Mouse (Mus musculus) urinary bladder, adult 18-20 months (tissue): ENCODE results near the gene Acvr1c.
A peak's percentile ranks its signal among the peaks of the same experiment; 100 is the strongest.

ENCODE experiments used
- DNase-seq, 2 experiments: peaks; one replicate each; pipeline ENCODE4 v3.0.0; 2022; ENCODE audit warnings: low spot score in 2 of 2, mixed read lengths in 2 of 2

Acvr1c gene

DNA sequence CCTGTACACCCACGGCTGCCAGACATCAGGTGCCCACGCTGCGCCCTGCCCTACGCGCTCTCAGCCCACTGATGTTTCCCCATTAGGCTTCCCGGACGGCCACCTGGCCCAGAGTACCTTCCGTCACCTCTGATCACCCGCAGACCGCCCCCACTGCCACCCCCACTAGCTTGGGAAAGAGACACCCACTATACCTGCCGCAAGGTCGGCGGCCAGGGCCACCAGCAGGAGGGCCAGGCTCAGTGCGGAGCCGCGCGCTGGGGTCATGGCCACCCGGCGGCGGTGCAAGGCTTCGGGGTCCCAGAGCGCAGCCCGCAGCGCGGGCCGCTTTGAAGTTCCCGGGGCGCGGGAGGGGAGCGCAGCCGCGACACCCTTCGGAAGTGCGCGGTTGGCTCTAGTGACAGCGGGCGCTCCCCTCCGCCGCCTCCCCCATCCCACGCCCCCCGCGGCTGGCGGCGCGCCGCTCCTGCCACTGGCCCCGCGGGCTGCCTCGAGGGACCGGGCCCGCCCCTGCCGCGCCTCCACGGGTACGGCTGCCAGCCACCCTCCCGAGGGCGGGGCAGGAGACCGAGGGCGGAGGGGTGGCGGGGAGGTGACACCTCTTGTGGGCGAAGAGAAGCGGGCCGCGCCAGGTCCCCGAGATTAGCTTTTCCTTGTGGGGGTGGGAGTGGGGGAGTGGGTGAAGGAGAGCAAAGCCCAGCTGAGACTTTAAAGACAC lies at the start of gene Acvr1c:
Gene Acvr1c, minus strand, starts transcription at position 482 of the 718 bp plus-strand sequence.
- peak; percentile 8 to 31 for DNase-seq

- no peak for DNase-seq
Observed at GRCm38 (mm10) chr2:58403481-58403880, 45.8 kb upstream of the Acvr1c start.

GRCm38 (mm10) chr2:58388601-58389000 lies 30.9 kb upstream of the Acvr1c start:
- DNase-seq, result no peak

DNA sequence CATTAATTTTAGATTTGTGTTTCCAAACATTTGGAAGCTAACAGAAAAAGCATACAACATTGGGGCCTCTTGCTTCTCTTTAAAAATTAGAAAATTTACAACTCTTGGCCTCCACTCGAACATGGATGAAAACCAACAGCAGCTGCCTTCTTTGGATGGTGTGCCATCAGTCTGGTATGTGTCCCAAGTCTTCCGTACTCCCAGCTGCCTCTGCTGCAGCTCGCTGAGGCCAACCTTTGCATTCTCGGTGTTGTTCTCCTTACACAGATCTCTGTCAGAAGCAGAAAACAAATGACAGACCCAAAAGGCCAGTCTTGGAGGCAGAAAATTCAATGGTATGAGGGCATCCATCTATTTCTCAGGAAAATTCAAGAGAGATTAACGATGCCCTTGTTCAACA lies 22.3 kb upstream of the Acvr1c start:
- no peak for DNase-seq

DNA sequence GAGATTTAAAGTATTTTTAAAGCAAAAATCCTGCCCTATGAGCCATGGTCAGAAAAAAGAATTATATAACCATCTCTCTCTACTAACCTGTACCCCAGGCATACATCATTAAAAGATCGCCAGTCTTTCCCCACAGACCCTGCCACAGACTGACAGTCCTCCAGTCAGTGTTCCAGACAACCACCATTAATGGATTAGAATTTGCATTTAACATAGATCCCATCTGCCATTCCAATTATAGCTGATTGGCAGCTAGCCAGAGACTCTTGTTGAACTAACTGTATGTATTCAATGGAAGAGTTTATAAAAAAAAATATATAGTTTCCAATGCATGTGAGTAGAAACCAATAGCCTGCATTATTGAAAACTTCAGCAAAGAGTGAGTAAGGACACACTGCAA lies 21.8 kb upstream of the Acvr1c start:
- DNase-seq, result no peak

- no peak for DNase-seq
Observed at GRCm38 (mm10) chr2:58377417-58378130, 19.9 kb upstream of the Acvr1c start.

GRCm38 (mm10) chr2:58366196-58366595 lies 8.5 kb upstream of the Acvr1c start:
- no peak for DNase-seq

DNA sequence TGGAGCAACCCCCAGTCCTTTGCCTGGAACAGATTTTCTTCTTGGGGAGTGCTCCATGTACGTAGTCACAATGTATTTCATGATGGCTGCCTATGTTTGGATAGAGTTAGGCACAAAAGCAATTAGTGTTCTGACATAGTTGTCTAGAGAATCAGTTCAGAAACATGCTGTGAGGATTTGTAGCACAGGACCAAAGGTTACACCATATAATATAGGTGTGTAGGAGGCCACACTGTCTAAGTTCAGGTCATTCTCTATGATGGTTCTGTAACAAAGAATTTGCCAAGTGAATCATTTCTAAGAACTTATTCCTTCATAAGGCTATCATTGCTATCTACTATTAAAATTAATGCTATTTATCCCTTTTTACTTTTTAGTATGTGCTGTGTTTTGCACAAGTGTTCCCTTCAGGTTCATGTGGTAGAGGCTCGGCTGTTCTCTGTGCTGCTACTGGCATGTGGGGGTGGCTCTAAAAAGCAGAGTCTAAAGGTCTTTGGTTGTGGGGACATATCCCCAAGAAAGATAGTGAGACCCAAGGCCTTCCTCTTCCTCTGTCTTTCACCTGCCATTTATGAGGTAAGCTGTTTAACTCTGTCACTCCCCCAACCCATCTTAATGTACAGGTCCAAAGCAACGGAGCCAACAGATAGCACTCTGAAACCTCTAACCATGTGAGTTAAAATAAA lies 3.8 kb upstream of the Acvr1c start:
- no peak for DNase-seq

GRCm38 (mm10) chr2:58358132-58358460 lies 401 bp upstream of the Acvr1c start:
- no peak for DNase-seq

GRCm38 (mm10) chr2:58357068-58357413 lies 654 bp downstream of the Acvr1c start:
- DNase-seq, result no peak

GRCm38 (mm10) chr2:58354389-58354788 lies 3.3 kb downstream of the Acvr1c start:
- DNase-seq, result no peak

DNA sequence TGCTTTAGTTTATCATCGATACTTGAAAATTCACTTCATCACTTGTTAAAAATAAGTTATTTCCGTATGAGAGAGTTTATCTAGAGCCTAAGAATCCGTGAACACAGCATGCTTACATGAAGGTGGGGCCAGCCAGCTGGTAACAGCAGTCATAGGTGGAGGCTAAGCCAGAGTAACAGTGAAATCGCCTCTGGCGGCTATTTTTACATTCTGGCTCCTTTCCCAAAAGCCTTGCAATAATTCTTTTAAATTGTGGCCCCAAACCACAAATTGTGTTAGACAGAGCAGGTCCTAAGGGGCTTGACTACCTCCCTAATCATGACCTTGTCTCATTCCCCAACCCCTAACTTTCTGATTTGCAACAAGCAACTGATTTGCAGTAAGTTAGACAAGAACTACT lies 4.8 kb downstream of the Acvr1c start:
- no peak for DNase-seq

- DNase-seq, result no peak
Observed at GRCm38 (mm10) chr2:58350657-58351056, 7.0 kb downstream of the Acvr1c start.

DNA sequence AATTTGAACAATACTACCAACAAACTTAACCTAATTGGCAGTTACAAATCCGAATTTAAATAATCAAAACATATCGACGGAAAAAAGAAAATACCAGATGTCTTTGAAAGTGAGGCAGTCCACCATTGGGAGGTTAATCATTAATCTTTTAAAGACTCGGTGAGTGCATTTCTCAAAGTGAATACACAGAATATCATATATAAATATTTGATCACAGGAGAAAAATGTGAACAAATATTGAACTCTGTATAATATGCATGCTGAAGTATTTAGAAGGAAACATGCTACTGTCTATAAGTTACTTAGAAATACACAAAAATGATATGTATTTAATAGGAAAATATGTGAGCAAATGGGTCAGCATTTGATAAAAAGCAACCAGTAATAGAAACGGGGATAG lies 21.0 kb downstream of the Acvr1c start:
- no peak for DNase-seq

- no peak for DNase-seq
Observed at GRCm38 (mm10) chr2:58329589-58329988, 28.1 kb downstream of the Acvr1c start.

- DNase-seq, result peak in 1 of 2 experiments; percentile 2
Observed at GRCm38 (mm10) chr2:58324118-58324901, 33.4 kb downstream of the Acvr1c start.

GRCm38 (mm10) chr2:58323274-58323673 lies 34.4 kb downstream of the Acvr1c start:
- no peak for DNase-seq

DNA sequence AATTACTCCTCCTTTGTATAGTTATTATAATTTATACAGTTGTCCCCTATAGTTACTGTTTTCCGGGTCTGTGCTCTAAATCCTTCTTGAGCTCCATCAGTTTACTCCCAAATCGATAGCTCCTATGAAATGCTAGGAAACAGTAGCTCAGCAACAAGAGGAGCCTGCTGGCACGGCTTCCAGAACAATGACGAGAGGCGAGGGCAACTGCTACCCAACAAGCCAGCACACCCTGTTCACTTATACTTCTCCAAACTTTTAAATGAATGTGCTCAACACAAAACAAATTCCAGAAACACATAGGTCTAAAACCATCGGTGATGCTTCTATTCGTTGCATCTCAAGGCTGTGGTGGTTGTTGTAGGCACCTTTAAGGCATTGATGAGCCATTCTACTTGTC lies 41.5 kb downstream of the Acvr1c start:
- DNase-seq, result no peak

GRCm38 (mm10) chr2:58309695-58310094 lies 48.0 kb downstream of the Acvr1c start:
- no peak for DNase-seq

DNA sequence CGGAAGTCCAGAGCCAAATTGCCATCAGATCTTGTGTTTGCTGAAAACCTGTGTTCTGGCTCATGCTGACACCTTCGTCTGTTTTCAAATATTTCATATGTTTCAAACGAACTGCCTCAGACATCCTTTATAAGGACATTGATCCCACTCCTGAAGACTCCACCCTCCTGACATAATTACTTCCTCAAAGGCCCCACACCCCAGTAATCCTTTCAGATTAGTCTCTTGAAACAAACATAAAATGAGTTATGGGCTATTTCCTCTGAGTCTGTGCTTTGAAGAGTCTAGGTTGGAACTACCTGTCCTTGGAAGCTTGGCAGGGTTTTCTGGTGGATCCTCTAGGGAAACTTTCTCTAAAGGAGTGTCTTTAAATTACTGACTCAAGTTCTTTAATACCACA lies 53.2 kb downstream of the Acvr1c start:
- no peak for DNase-seq

DNA sequence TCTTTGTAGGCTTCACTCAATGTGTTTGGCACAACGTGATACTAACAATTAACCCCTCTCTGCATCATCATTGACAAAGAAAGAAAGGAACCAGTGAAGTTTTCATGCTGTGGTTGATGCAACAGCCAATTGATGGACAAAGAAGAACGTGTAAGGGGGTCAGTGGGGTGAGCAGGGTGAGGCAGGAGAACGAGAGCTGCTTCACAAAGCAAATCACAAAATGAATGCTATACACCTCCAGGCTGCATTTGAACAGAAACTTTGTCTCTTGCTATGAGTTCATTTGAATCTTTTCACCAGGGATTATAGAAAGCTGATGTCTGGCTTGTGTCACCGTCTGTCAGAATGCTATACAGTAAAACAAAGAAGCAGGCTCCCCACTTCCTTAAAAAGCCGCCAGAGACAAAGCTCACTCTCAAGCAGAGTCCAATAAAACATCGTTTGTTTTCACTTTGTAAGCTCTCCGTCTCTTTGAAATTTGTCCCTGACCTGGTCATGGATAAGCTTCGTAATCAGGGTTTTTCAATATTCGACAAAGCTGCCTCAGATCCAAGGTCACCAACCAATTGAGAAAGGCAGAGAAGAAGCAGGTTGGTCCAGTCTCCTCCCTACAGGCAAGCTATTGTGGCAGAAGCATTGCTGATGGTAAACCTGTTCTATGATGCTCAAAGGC lies 67.8 kb downstream of the Acvr1c start:
- DNase-seq, result no peak

DNA sequence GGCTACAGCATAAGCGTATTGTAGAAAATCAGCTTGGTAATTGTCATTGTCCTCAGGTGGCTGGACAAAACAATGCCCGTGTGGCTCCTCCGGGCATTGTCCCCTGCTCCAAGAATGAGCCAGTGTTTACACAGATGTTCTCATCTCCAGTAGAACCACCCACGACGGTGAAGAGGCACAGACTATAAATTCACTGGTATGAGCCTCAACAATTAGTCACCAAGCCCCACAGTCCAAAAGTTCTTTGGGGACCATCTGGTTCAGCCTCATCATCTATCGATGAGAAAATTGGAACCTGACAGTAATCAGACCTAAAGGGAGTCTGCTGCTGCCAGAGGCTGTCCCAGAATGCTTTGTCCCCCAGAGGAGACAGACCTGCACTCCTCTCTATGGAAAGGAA lies 68.4 kb downstream of the Acvr1c start:
- DNase-seq, result no peak
